Mouse (Mus musculus) brain, adult 2 months (tissue): ENCODE data around the gene Ninj1.

Experiments used
- DNase-seq: peaks from one replicate; pipeline ENCODE4 v3.0.0; 2011; ENCODE audit warnings: low read depth, low spot score

The Ninj1 gene

GRCm38 (mm10) chr13:49171729-49172128, 15.6 kb upstream of the Ninj1 start:
- DNase-seq = peak; percentile 62

- DNase-seq = peak; percentile 97
Observed at GRCm38 (mm10) chr13:49172335-49172734, 14.9 kb upstream of the Ninj1 start.

GRCm38 (mm10) chr13:49172971-49173596, 14.2 kb upstream of the Ninj1 start:
- peak; percentile 92 for DNase-seq

- DNase-seq = no peak
Observed at GRCm38 (mm10) chr13:49175509-49175908, 11.8 kb upstream of the Ninj1 start.

DNA sequence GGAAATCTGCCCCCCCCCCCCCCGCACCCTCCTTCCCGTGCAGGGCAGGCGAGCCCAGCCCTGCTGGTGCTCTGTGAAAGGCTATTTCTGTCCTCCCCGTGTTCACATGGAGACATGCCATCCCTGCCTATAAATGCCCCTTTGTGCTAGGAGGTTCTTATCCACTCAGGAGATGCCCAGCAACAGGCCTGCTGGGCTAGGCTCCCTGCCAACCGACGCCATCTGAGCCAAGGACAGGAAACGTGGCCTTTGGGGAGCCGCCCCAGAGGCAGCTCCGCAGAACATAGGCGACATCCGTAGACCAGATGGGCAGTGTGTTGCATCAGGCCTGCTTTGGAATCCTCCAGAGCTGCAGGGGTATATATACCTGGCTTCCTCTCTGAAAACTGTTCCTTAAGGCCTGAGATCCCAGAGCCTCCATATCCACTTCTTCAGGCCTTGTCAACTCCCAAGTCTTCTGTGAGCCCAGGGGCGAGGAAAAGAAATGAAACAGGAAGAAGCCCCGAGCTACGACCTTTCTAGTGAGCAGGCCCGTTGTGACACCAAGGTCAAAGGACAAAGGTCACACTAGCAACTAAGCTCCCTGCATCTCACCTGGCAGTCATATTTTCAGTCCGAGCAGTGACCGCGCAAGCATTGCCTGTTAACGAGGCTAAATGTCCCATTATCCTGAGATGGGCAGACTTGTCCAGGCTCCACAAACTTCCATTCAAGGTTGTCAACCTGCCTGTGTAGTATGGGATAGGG, 8.3 kb upstream of the Ninj1 start:
- peak; percentile 97 for DNase-seq

DNA sequence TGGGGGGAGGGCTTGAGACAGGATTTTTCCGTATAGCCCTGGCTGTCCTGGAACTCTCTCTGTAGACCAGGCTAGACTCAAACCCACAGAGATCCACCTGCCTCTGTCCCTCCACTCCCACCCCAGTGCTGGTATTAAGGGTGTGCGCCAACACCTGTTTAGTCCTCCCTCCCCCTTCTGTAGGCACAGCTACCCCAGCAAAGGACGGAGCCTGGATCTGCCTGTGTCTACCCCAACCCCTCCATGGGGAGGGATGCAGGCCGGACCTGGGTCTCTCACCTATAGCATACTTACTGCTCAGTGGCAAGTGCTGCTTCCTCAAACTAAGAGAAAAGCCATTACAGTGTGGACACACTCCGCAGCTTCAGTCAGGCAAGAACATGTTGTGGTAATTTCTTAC, 7.0 kb upstream of the Ninj1 start:
- DNase-seq = no peak

DNA sequence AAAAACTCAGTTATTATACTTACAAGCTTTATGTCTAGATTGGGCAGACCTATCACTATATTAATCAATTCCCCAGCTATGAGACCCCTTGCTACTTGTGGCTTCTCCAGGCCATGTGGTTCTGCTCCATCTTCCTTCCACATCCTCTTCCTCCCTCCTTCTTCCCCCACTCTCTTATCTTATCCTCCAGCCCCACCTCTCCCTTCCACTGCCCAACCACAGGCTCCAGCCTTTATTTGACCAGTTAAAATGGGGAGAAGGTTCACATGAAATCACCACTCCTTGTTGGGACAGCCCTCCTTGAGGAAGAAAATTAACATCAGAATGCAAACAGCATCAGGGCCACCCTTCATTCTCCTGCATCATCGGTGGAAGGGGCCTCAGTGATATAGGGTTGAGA, 6.6 kb upstream of the Ninj1 start:
- no peak for DNase-seq

GRCm38 (mm10) chr13:49181411-49181984, 5.8 kb upstream of the Ninj1 start:
- DNase-seq = peak; percentile 89

DNA sequence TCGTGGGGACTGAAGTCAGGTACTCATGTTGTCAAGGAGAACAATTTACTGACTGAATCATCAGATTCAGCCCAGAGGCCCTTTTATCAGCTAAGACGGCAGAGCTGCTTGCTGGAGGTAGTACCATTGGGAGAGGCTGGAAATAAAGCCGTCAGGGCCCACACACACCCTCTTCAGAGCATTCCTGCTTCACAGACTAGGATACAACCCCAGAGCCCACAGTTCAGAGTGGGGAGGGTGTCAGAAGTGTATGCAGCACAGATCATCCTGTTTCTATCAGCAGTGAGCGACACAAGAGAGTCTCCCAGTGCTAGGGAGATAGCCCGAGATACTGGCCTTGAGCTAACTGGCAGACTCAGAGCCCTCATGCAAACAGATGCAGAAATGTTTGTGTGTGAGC, 4.1 kb upstream of the Ninj1 start:
- peak; percentile 46 for DNase-seq

DNA sequence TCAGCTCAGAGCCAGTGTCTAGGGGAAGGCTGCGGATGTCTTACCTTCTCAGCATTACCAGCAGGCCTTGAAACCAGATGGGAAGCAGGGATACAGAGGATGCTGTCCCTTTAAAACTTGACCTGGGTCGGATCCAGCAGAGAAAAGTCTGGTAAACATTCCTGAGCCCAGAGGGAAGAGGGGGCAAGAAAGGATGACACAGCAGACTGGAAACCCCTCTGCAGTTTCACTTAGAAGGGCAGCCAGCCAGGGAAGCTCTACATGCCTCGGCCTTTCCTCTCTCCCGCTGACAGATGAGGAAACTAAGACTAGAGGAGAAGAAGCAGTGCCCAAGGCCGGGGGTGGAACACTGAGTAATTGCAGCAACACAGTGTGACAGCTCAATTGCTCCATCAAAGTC, 3.6 kb upstream of the Ninj1 start:
- no peak for DNase-seq

- no peak for DNase-seq
Observed at GRCm38 (mm10) chr13:49186798-49187287, 442 bp upstream of the Ninj1 start.

GRCm38 (mm10) chr13:49188219-49188965, 1.1 kb downstream of the Ninj1 start:
- peak; percentile 44 for DNase-seq

GRCm38 (mm10) chr13:49188966-49189360, 1.7 kb downstream of the Ninj1 start:
- no peak for DNase-seq

GRCm38 (mm10) chr13:49189970-49190870, 2.9 kb downstream of the Ninj1 start:
- no peak for DNase-seq

GRCm38 (mm10) chr13:49190876-49191672, 3.8 kb downstream of the Ninj1 start:
- no peak for DNase-seq

GRCm38 (mm10) chr13:49191673-49192035, 4.4 kb downstream of the Ninj1 start:
- no peak for DNase-seq

DNA sequence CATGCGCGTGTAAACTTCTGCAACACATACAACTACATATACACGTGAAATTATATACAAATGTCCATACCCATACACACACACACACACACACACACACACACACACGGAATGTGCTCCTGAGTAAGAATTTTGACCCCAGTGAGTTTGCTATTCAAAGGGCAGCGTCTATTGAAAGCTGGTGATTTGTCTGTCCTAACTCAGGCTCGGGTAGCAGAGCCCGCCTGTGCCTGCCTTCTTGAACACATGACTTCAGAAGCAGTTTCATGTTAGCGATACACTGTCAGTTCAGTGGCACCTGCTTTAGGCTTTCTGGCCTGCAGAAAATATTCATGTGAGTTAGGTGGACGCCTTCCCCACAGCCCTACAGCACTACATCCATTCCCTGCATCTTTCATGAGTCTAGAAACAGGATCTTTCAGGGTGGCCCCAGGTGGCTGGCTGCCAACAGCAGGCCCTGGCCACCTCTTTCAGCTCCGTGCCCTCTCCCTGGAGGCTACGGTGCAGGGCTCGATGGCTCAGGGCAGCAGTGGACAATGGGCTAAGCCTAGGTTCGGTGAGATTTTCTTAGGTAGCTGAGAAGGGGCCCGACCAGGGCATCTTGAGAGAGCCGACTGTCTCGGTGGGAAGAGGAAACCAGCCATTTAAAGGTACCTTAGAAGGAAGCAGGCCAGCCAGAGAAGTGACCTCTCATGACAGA, 5.0 kb downstream of the Ninj1 start:
- no peak for DNase-seq

- no peak for DNase-seq
Observed at GRCm38 (mm10) chr13:49193650-49194049, 6.4 kb downstream of the Ninj1 start.

GRCm38 (mm10) chr13:49194811-49195210, 7.5 kb downstream of the Ninj1 start:
- DNase-seq = no peak

GRCm38 (mm10) chr13:49195651-49196050, 8.4 kb downstream of the Ninj1 start:
- DNase-seq = no peak
